8 mouse cellular contexts compared by ENCODE assay signal in the genomic region with DNA sequence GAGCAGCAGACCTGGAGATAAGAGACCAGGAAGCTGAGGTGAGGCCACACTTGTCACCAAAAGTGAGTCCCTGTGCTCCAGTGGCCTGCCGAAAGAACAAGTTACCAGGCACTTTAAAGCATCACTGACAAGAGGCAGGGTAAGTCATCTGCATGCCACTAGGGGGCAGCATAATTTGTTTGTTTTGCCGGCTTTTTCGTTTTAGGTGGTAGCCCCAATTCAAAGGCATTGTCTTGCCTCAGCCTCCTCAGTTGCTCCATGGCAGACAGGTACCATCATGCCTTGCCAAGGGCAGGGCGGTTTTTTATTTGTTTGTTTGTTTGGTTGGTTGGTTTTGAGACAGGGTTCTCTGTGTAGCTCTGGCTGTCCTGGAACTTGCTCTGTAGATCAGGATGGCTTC. TPM values are rescaled to one million over a fixed set of nuclear protein-coding genes. Genes with fewer than 3 reads are reported as not detected.
DNase-seq lines count a peak whose midpoint lies in the region; ATAC-seq lines count a peak whose summit lies in the region.

No protein-coding gene starts in this region.

- no peak overlapping the region for H3K4me3 ChIP-seq in kidney, embryonic 14.5 days (ENCODE audit: low read length)

- H3K36me3 ChIP-seq in kidney, embryonic 14.5 days (ENCODE audit: control insufficient read depth, insufficient read depth, low read length), result no peaks in the 10 kb centered on the region; the same call in 1 of the 2 replicates

- peak; percentile 49 for DNase-seq in kidney, adult 18-20 months
- peak; percentile 49 to 65 for DNase-seq in CD8-positive naive resting alpha-beta T cell, adult 2 months (ENCODE audit: low read depth in 2 of 2, low spot score in 2 of 2)
- DNase-seq in adrenal gland, adult 2 months, result peak; percentile 48
- DNase-seq in embryo, embryonic 10.5 days (ENCODE audit: low spot score), result peak; percentile 57
- peak; percentile 13 for DNase-seq in large intestine, adult 2 months (ENCODE audit: low read depth, low spot score)
- peak; percentile 24 for DNase-seq in retina, postnatal 7 days (ENCODE audit: low read depth, low spot score)
- DNase-seq in ovary, adult 18-20 months (ENCODE audit: low spot score), result no peak

- H3K9ac ChIP-seq in kidney, embryonic 14.5 days (ENCODE audit: low read depth, low read length), result no peak overlapping the region

- H3K27me3 ChIP-seq in kidney, embryonic 14.5 days (ENCODE audit: control insufficient read depth, insufficient read depth, low read length), result no peaks in the 10 kb centered on the region

- no peak overlapping the region for H3K27ac ChIP-seq in kidney, embryonic 14.5 days (ENCODE audit: low read depth, low read length)

- H3K4me1 ChIP-seq in kidney, embryonic 14.5 days (ENCODE audit: control insufficient read depth, insufficient read depth, low read length), result no peaks in the 10 kb centered on the region

- ATAC-seq in kidney, embryonic 14.5 days (ENCODE audit: low FRiP score, low TSS enrichment), result no peak

- H3K9me3 ChIP-seq in kidney, embryonic 14.5 days (ENCODE audit: control insufficient read depth, low read length), result no peaks in the 10 kb centered on the region

- WGBS in kidney, embryonic 14.5 days, result 84% methylated on average over 4 of the region's 4 CpGs
- WGBS in large intestine, adult 2 months, result 50% methylated on average over 4 of the region's 4 CpGs

- no peak overlapping the region for H3K4me2 ChIP-seq in kidney, embryonic 14.5 days (replicated peaks; ENCODE audit: low read depth, low read length)

RNA-seq across cellular contexts. Expression of a gene that starts 26.2 kb away (rescaled TPM):
- not detected in 2 replicates for polyA plus RNA-seq in kidney, embryonic 14.5 days (2014; fragmentation: Nextera tagmentation; extraction: Ambion mirVana)
- not detected for total RNA-seq in adrenal gland, adult 2 months (2021)
- polyA plus RNA-seq in adrenal gland, adult 2 months (2012; rRNA removed), result not detected in 2 replicates
- polyA plus RNA-seq in large intestine, adult 2 months (2012; rRNA removed), result not detected in 2 replicates

RNA-seq across cellular contexts. Expression of a gene that starts 34.2 kb away (rescaled TPM):
- 31.8 and 38.7 TPM in 2 replicates for polyA plus RNA-seq in kidney, embryonic 14.5 days (2014; fragmentation: Nextera tagmentation; extraction: Ambion mirVana)
- 10 to 100 TPM; 40.5 to 41.9 TPM for total RNA-seq in adrenal gland, adult 2 months (2021)
- 5.4 and 5.6 TPM in 2 replicates for polyA plus RNA-seq in adrenal gland, adult 2 months (2012; rRNA removed)
- polyA plus RNA-seq in large intestine, adult 2 months (2012; rRNA removed), result 5.5 and 6.7 TPM in 2 replicates

RNA-seq across cellular contexts. Expression of a gene that starts 42.0 kb away (rescaled TPM):
- polyA plus RNA-seq in kidney, embryonic 14.5 days (2014; fragmentation: Nextera tagmentation; extraction: Ambion mirVana), result 5.0 and 6.7 TPM in 2 replicates
- total RNA-seq in adrenal gland, adult 2 months (2021), result 10 to 100 TPM; 13.2 to 13.8 TPM
- polyA plus RNA-seq in adrenal gland, adult 2 months (2012; rRNA removed), result 6.8 and 7.1 TPM in 2 replicates
- polyA plus RNA-seq in large intestine, adult 2 months (2012; rRNA removed), result 25.5 and 34.4 TPM in 2 replicates
